Mouse (Mus musculus) megakaryocyte, embryonic 14.5 days (primary cell): ENCODE data around the gene Best3. TPM values are rescaled to one million over a fixed set of nuclear protein-coding genes. Genes with fewer than 3 reads are reported as not detected.

Experiments used
- H3K27me3 ChIP-seq: replicated peaks from 2 replicates; pipeline ENCODE3; 2012; ENCODE audit warnings: inconsistent platforms
- H3K36me3 ChIP-seq: replicated peaks from 2 replicates; pipeline ENCODE3; 2012; ENCODE audit warnings: low read length, inconsistent platforms, mixed read lengths
- H3K4me1 ChIP-seq: 2 replicates; pipeline ENCODE4 v1.6.1; 2012; ENCODE audit warnings: inconsistent platforms
- H3K4me3 ChIP-seq: replicated peaks from 2 replicates; pipeline ENCODE3; 2012; ENCODE audit warnings: moderate library complexity, mild to moderate bottlenecking, inconsistent platforms
- H3K9me3 ChIP-seq: 2 replicates; pipeline ENCODE4 v1.6.1; 2012; ENCODE audit warnings: inconsistent platforms
- FLI1 ChIP-seq: IDR thresholded peaks from 2 replicates; pipeline ENCODE4 v1.6.1; 2012; ENCODE audit warnings: low read length, inconsistent platforms, mixed read lengths
- GATA1 ChIP-seq: IDR thresholded peaks from 3 replicates; pipeline ENCODE4 v1.6.1; 2012; ENCODE audit warnings: mixed read lengths, low read length, inconsistent platforms, borderline replicate concordance
- polyA plus RNA-seq: library from polyadenylated mRNA; stranded (reverse); fragments of >175 nt; gene quantifications from 2 replicates; pipeline ENCODE4 v1.2.3, GENCODE M21; 2012; ENCODE audit warnings: low replicate concordance; ENCODE audit not compliant: insufficient read depth

The Best3 gene
- polyA plus RNA-seq, 1 experiment: not detected

- Histone ChIP-seq H3K27me3 (peaks cover 7% of the 10 kb centered on the region), H3K36me3 (no peaks in the 10 kb centered on the region), H3K9me3 (peaks cover 5% of the 10 kb centered on the region; the same call in 1 of the 2 replicates), H3K4me3 (peak overlapping the region; percentile 75), H3K4me1 (peaks cover 33% of the 10 kb centered on the region)
- TF ChIP-seq GATA1 (no peak), FLI1 (no peak)
Measured at GRCm38 (mm10) chr10:116996236-116996600, 10.1 kb downstream of the Best3 start.

DNA sequence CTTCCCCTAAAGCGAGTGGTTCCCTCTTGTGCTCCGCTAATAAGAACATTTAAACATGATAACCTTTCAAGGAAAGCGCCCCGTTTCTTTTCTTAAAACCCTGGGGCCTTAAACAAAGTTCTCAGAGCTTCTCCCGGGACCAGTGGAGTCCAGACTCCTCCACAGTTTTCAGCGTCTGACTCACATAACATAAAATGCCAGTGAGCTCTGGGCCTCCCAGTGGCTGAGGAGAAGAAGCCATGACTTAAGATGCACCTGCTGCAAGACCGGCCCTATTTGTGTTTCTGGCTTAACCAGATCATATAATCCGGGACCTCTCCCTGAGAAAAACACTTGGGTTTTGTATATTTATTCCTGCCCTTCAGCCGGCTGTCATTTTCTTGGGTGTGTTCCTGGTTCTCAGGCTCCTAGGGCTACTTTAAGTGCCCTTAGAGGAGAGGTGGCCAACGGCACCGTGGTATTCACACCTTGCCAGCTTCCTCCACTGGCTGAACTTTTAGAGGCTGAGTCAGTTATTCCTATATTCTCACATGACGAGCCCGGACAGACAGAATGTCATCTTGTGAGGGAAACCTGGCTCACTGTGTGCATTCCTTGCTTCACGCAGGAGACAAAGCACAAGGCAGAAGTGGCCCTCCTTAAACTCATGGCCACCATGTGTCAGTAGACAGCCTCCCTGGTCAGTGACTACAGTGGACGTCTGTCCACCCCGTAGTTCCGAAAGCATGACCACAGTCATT lies 12.8 kb downstream of the Best3 start:
- Histone ChIP-seq H3K27me3 (peaks cover 11% of the 10 kb centered on the region), H3K4me3 (no peak overlapping the region), H3K4me1 (peaks cover 32% of the 10 kb centered on the region), H3K9me3 (no peaks in the 10 kb centered on the region), H3K36me3 (no peaks in the 10 kb centered on the region)
- no peak for TF ChIP-seq GATA1
- no peak for TF ChIP-seq FLI1

- peaks cover 26% of the 10 kb centered on the region for H3K4me1 ChIP-seq
- H3K27me3 ChIP-seq: peaks cover 18% of the 10 kb centered on the region
- H3K4me3 ChIP-seq: no peak overlapping the region
- no peak for TF ChIP-seq FLI1
- H3K9me3 ChIP-seq: no peaks in the 10 kb centered on the region
- H3K36me3 ChIP-seq: no peaks in the 10 kb centered on the region
Measured at GRCm38 (mm10) chr10:117000975-117001374, 14.9 kb downstream of the Best3 start.

- Histone ChIP-seq H3K9me3 (peaks cover 20% of the 10 kb centered on the region), H3K36me3 (no peaks in the 10 kb centered on the region), H3K27me3 (peaks cover 35% of the 10 kb centered on the region), H3K4me1 (peaks cover 20% of the 10 kb centered on the region), H3K4me3 (no peak overlapping the region)
- TF ChIP-seq GATA1 (no peak), FLI1 (no peak)
Measured at GRCm38 (mm10) chr10:117004695-117005094, 18.6 kb downstream of the Best3 start.

GRCm38 (mm10) chr10:117005707-117006464 lies 19.8 kb downstream of the Best3 start:
- H3K4me1 ChIP-seq: peaks cover 20% of the 10 kb centered on the region
- H3K27me3 ChIP-seq: peaks cover 36% of the 10 kb centered on the region
- H3K9me3 ChIP-seq: peaks cover 23% of the 10 kb centered on the region
- H3K36me3 ChIP-seq: no peaks in the 10 kb centered on the region
- peak overlapping the region; percentile 52 for H3K4me3 ChIP-seq
- no peak for TF ChIP-seq GATA1
- no peak for TF ChIP-seq FLI1

DNA sequence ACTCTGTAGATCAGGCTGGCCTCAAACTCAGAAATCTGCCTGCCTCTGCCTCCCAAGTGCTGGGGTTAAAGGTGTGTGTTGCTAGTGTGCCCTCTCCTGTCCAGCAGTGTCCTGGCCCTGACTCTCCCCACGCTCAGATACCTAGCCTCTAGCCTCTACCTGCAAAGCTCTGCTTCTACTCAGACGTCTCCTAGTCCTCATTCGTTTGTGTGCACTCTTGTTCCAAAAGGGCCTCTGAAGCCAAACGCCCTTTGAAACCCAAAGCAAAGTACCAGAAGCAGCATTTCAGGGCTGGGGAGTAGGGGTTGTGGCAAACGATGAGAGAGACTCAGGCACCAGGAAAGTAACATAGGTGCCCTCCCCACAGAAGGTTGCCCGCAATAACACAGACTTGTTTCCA lies 23.6 kb downstream of the Best3 start:
- Histone ChIP-seq H3K27me3 (peaks cover 31% of the 10 kb centered on the region), H3K4me3 (no peak overlapping the region), H3K9me3 (peaks cover 24% of the 10 kb centered on the region), H3K36me3 (no peaks in the 10 kb centered on the region), H3K4me1 (peaks cover 21% of the 10 kb centered on the region)
- no peak for TF ChIP-seq GATA1
- no peak for TF ChIP-seq FLI1

DNA sequence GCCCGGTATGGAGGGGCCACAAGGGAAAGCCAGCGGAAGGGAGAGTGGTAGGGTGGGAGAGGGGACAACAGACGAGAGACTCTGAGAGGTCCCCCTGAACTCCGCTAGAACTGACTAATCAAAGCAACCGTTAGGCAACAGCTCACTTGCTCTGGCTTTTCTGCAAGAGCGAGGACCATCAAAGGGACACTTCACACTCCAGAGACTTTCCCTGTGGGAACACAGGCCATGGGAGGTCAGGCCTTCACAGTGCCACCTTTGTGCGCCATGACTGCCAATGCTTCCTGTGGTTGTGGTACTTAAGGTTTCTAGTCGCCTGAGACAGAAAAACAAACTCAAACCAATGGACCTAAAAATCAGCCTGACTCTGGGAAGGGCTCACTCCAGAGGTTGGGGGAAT lies 24.9 kb downstream of the Best3 start:
- peaks cover 8% of the 10 kb centered on the region for H3K4me1 ChIP-seq

DNA sequence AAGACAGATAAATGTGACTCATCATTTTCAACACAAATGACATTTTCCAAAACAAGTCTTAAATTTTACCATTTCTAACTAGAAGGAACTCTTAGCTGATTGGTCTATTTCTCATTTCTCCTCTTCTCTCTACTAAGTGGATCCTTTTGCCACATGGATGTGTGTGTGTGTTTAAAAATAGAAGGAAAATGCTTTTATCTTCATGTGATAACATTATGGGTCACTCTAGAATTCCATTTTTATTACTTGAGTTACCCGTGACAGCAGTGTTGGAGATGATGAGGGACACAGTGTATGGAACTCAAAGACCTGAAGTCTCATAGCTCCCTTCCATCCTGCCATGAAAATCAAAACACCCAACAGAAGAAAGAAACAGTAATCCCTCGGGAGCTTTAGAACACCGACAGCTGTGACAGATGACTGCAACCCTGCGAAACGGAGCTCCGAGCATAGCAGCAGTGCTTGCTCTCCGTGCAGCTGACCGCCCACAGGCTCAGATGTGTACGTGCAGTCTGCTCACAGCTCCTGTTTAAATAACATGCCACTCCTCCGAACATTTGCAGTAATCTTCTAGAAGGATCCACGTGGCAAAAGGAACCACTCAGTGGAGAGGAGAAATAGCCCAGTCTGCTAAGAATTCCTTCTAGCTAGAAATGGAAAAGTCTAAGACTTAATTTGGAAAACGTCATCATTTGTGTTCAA lies 27.7 kb downstream of the Best3 start:
- Histone ChIP-seq H3K27me3 (peaks cover 14% of the 10 kb centered on the region), H3K4me1 (peaks cover 12% of the 10 kb centered on the region), H3K36me3 (no peaks in the 10 kb centered on the region), H3K4me3 (no peak overlapping the region), H3K9me3 (peaks cover 16% of the 10 kb centered on the region)
- TF ChIP-seq FLI1 (no peak), GATA1 (no peak)

More for the DNA sequence above, 24.9 kb downstream of the Best3 start:
- Histone ChIP-seq H3K36me3 (no peaks in the 10 kb centered on the region), H3K27me3 (peaks cover 30% of the 10 kb centered on the region), H3K4me3 (no peak overlapping the region), H3K9me3 (peaks cover 29% of the 10 kb centered on the region)
- no peak for TF ChIP-seq GATA1
- no peak for TF ChIP-seq FLI1

GRCm38 (mm10) chr10:117014565-117014964 lies 28.5 kb downstream of the Best3 start:
- no peak overlapping the region for H3K4me3 ChIP-seq
- H3K36me3 ChIP-seq: no peaks in the 10 kb centered on the region
- peaks cover 14% of the 10 kb centered on the region for H3K27me3 ChIP-seq
- peaks cover 16% of the 10 kb centered on the region for H3K9me3 ChIP-seq
- peaks cover 17% of the 10 kb centered on the region for H3K4me1 ChIP-seq
- TF ChIP-seq GATA1: no peak
- no peak for TF ChIP-seq FLI1

GRCm38 (mm10) chr10:117018281-117018840 lies 32.2 kb downstream of the Best3 start:
- Histone ChIP-seq H3K4me1 (peaks cover 20% of the 10 kb centered on the region), H3K4me3 (no peak overlapping the region), H3K9me3 (peaks cover 11% of the 10 kb centered on the region), H3K27me3 (peaks cover 22% of the 10 kb centered on the region), H3K36me3 (no peaks in the 10 kb centered on the region)
- no peak for TF ChIP-seq FLI1
- no peak for TF ChIP-seq GATA1
